Mouse (Mus musculus): ENCODE measurements around the gene Hexim1. TPM values are rescaled to one million over a fixed set of nuclear protein-coding genes. Genes with fewer than 3 reads are reported as not detected.

Hexim1 gene
- polyA plus RNA-seq, 1 experiment from 2014 or later = 2.6 TPM

DNA sequence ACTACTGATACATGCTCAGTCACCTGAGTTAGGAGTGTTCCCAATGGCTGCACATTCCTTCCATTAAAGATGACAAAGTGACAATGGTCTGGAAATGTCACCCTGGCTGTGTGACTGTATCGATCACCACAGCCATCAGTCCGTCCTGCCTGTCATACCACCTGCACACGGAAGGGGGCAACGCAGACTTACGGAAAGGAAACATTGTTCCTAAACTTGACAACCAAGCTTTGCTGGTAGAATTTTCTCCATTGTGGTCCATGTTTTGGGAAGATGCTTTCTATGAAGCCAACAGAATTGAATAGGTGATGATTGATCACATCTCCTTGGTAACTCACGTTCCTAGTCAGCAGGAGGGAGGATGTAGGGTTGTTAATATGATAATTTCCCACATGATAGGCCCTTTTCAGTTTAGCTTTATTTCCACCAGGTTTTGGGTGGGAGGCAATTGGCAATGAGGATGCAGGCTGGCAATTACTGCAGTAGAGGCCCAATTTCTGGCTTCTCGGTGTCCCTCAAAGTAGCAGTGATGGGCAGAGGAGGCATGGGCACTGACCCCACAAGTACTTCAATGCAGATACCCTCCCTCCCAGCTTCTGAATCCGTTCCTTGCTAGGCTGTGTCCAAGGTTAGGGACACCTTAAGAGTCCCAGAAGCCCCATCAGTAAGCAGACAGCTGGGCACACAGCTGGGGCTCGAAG is 52.8 kb downstream of the Hexim1 start:
- Histone ChIP-seq H3K36me3 (no peaks in the 10 kb centered on the region), H3K27me3 (peaks cover 31% of the 10 kb centered on the region), H3K4me2 (no peak overlapping the region), H3K4me3 (no peak overlapping the region), H3K9me3 (replicated peaks) (no peaks in the 10 kb centered on the region), H3K9ac (no peak overlapping the region), H3K4me1 (replicated peaks) (peaks cover 24% of the 10 kb centered on the region), H3K27ac (no peak overlapping the region)
- ATAC-seq (replicated peaks; ENCODE audit: insufficient number of reproducible peaks, insufficient read depth, low FRiP score, low read depth) = no peak
- WGBS = 24% methylated on average over 9 of the region's 9 CpGs

Other genes starting within 250 kb of the Hexim1 start
- gene Eftud2, start 235.2 kb upstream of the Hexim1 start, polyA plus RNA-seq (2015; fragmentation: Nextera tagmentation; extraction: Ambion mirVana) = 90.7 and 120 TPM in 2 replicates
- 0.55 and 0.84 TPM in 2 replicates for gene Ccdc103, start 235.0 kb upstream of the Hexim1 start, polyA plus RNA-seq (2015; fragmentation: Nextera tagmentation; extraction: Ambion mirVana)
- gene Fam187a, start 231.1 kb upstream of the Hexim1 start, polyA plus RNA-seq (2015; fragmentation: Nextera tagmentation; extraction: Ambion mirVana) = not detected in 2 replicates
- 0.11 and 0.44 TPM in 2 replicates for gene Gfap, start 215.3 kb upstream of the Hexim1 start, polyA plus RNA-seq (2015; fragmentation: Nextera tagmentation; extraction: Ambion mirVana)
- gene Kif18b, start 191.1 kb upstream of the Hexim1 start, polyA plus RNA-seq (2015; fragmentation: Nextera tagmentation; extraction: Ambion mirVana) = 5.2 and 7.9 TPM in 2 replicates
- gene C1ql1, start 169.5 kb upstream of the Hexim1 start, polyA plus RNA-seq (2015; fragmentation: Nextera tagmentation; extraction: Ambion mirVana) = 0.47 and 0.61 TPM in 2 replicates
- gene Nmt1, start 88.0 kb upstream of the Hexim1 start, polyA plus RNA-seq (2015; fragmentation: Nextera tagmentation; extraction: Ambion mirVana) = 39.1 and 47.8 TPM in 2 replicates
- 64.8 and 89.4 TPM in 2 replicates for gene Dcakd, start 87.9 kb upstream of the Hexim1 start, polyA plus RNA-seq (2015; fragmentation: Nextera tagmentation; extraction: Ambion mirVana)
- gene Plcd3, start 14.6 kb upstream of the Hexim1 start, polyA plus RNA-seq (2015; fragmentation: Nextera tagmentation; extraction: Ambion mirVana) = 11.0 and 11.8 TPM in 2 replicates
- gene Acbd4, start 14.5 kb upstream of the Hexim1 start, polyA plus RNA-seq (2015; fragmentation: Nextera tagmentation; extraction: Ambion mirVana) = 18.5 and 23.7 TPM in 2 replicates
- gene Hexim2, start 16.2 kb downstream of the Hexim1 start, polyA plus RNA-seq (2015; fragmentation: Nextera tagmentation; extraction: Ambion mirVana) = 5.5 and 6.4 TPM in 2 replicates
- 1.5 and 4.6 TPM in 2 replicates for gene Fmnl1, start 54.9 kb downstream of the Hexim1 start, polyA plus RNA-seq (2015; fragmentation: Nextera tagmentation; extraction: Ambion mirVana)
- gene 1700023F06Rik, start 92.3 kb downstream of the Hexim1 start, polyA plus RNA-seq (2015; fragmentation: Nextera tagmentation; extraction: Ambion mirVana) = 0.18 and 0.37 TPM in 2 replicates
- not detected in 2 replicates for gene Spata32, start 102.2 kb downstream of the Hexim1 start, polyA plus RNA-seq (2015; fragmentation: Nextera tagmentation; extraction: Ambion mirVana)
- 1.8 and 4.3 TPM in 2 replicates for gene Map3k14, start 151.2 kb downstream of the Hexim1 start, polyA plus RNA-seq (2015; fragmentation: Nextera tagmentation; extraction: Ambion mirVana)
- gene Arhgap27, start 247.5 kb downstream of the Hexim1 start, polyA plus RNA-seq (2015; fragmentation: Nextera tagmentation; extraction: Ambion mirVana) = 5.4 and 9.0 TPM in 2 replicates

Measured in heart, embryonic 15.5 days (tissue).